Mouse (Mus musculus): Measurements from ENCODE around the gene Camk2n2. TPM values are rescaled to one million over a fixed set of nuclear protein-coding genes. Genes with fewer than 3 reads are reported as not detected.
"Not testable (repeated sequence)": the region's sequence is repeated elsewhere in the genome, so short reads cannot be mapped to it uniquely, and the experiment has no call there.

Gene Camk2n2
- polyA plus RNA-seq (2014; fragmentation: Nextera tagmentation; extraction: Ambion mirVana) = 5.0 and 5.3 TPM in 2 replicates

GRCm38 (mm10) chr16:20621191-20621990 is at the start of gene Camk2n2:
Gene Camk2n2, minus strand, starts transcription at chr16:20621287.
- H3K4me3 ChIP-seq (ENCODE audit: low read depth, low read length) = peak within 1 kb of the TSS; percentile 76
- peak within 1 kb of the TSS; percentile 91 for H3K9ac ChIP-seq (ENCODE audit: low read length)
- no peaks in the 10 kb centered on the region for H3K36me3 ChIP-seq (ENCODE audit: control insufficient read depth, insufficient read depth, low read length)
- under 1% methylated on average over 82 of the region's 92 CpGs for WGBS
- H3K27ac ChIP-seq (ENCODE audit: low read depth, low read length) = peak within 1 kb of the TSS; percentile 87
- DNase-seq (ENCODE audit: low spot score) (peak; percentile 84), ATAC-seq (replicated peaks; ENCODE audit: low FRiP score) (peak; percentile 72)
- H3K9me3 ChIP-seq (ENCODE audit: control insufficient read depth, low read length) = no peaks in the 10 kb centered on the region
- peaks cover 7% of the 10 kb centered on the region for H3K4me1 ChIP-seq (replicated peaks; ENCODE audit: control insufficient read depth, insufficient read depth, low read length)
- peak within 1 kb of the TSS; percentile 94 for H3K4me2 ChIP-seq (ENCODE audit: low read depth, low read length, severe bottlenecking)
- peaks cover 6% of the 10 kb centered on the region; the same call in 1 of the 2 replicates for H3K27me3 ChIP-seq (ENCODE audit: control insufficient read depth, insufficient read depth, low read length)

- Histone ChIP-seq H3K9me3 (ENCODE audit: control insufficient read depth, low read length) (no peaks in the 10 kb centered on the region), H3K9ac (ENCODE audit: low read length) (no peak overlapping the region), H3K36me3 (ENCODE audit: control insufficient read depth, insufficient read depth, low read length) (no peaks in the 10 kb centered on the region), H3K4me2 (ENCODE audit: low read depth, low read length, severe bottlenecking) (no peak overlapping the region), H3K4me1 (replicated peaks; ENCODE audit: control insufficient read depth, insufficient read depth, low read length) (peaks cover 8% of the 10 kb centered on the region), H3K4me3 (ENCODE audit: low read depth, low read length) (no peak overlapping the region), H3K27ac (ENCODE audit: low read depth, low read length) (no peak overlapping the region), H3K27me3 (ENCODE audit: control insufficient read depth, insufficient read depth, low read length) (no peaks in the 10 kb centered on the region)
- DNase-seq (ENCODE audit: low spot score) = no peak
- no peak for ATAC-seq (replicated peaks; ENCODE audit: low FRiP score)
- WGBS = 86% methylated on average over 3 of the region's 3 CpGs
Measured at GRCm38 (mm10) chr16:20670291-20670690, 49.2 kb upstream of the Camk2n2 start.

- H3K4me2 ChIP-seq (ENCODE audit: low read depth, low read length, severe bottlenecking); H3K27me3 ChIP-seq (ENCODE audit: control insufficient read depth, insufficient read depth, low read length); H3K4me3 ChIP-seq (ENCODE audit: low read depth, low read length); H3K4me1 ChIP-seq (replicated peaks; ENCODE audit: control insufficient read depth, insufficient read depth, low read length); H3K9me3 ChIP-seq (ENCODE audit: control insufficient read depth, low read length); H3K27ac ChIP-seq (ENCODE audit: low read depth, low read length); DNase-seq (ENCODE audit: low spot score); H3K36me3 ChIP-seq (ENCODE audit: control insufficient read depth, insufficient read depth, low read length); ATAC-seq (replicated peaks; ENCODE audit: low FRiP score); H3K9ac ChIP-seq (ENCODE audit: low read length): not testable (repeated sequence)
- WGBS = 86% methylated on average over 3 of the region's 6 CpGs
Measured at GRCm38 (mm10) chr16:20668013-20668412, 46.9 kb upstream of the Camk2n2 start, which contains the start of gene Eif4g1. Gene Eif4g1, plus strand, starts transcription at chr16:20668313.

GRCm38 (mm10) chr16:20657661-20658060 is 36.6 kb upstream of the Camk2n2 start:
- 98% methylated on average over 4 of the region's 4 CpGs for WGBS
- H3K4me3 ChIP-seq (ENCODE audit: low read depth, low read length) = no peak overlapping the region

GRCm38 (mm10) chr16:20653315-20653714 is 32.2 kb upstream of the Camk2n2 start:
- no peak overlapping the region for H3K9ac ChIP-seq (ENCODE audit: low read length)
- H3K4me3 ChIP-seq (ENCODE audit: low read depth, low read length) = no peak overlapping the region
- ATAC-seq (replicated peaks; ENCODE audit: low FRiP score) (no peak), DNase-seq (ENCODE audit: low spot score) (no peak)
- H3K27ac ChIP-seq (ENCODE audit: low read depth, low read length) = no peak overlapping the region
- 45% methylated on average over 2 of the region's 2 CpGs for WGBS
- no peaks in the 10 kb centered on the region for H3K9me3 ChIP-seq (ENCODE audit: control insufficient read depth, low read length)
- no peaks in the 10 kb centered on the region for H3K27me3 ChIP-seq (ENCODE audit: control insufficient read depth, insufficient read depth, low read length)
- H3K4me1 ChIP-seq (replicated peaks; ENCODE audit: control insufficient read depth, insufficient read depth, low read length) = peaks cover 2% of the 10 kb centered on the region; the same call in 1 of the 2 replicates
- H3K36me3 ChIP-seq (ENCODE audit: control insufficient read depth, insufficient read depth, low read length) = peaks cover 13% of the 10 kb centered on the region; the same call in 1 of the 2 replicates
- H3K4me2 ChIP-seq (ENCODE audit: low read depth, low read length, severe bottlenecking) = no peak overlapping the region

More at GRCm38 (mm10) chr16:20657661-20658060, 36.6 kb upstream of the Camk2n2 start:
- no peak for DNase-seq (ENCODE audit: low spot score)
- H3K4me1 ChIP-seq (replicated peaks; ENCODE audit: control insufficient read depth, insufficient read depth, low read length) = no peaks in the 10 kb centered on the region; the same call in 1 of the 2 replicates
- ATAC-seq (replicated peaks; ENCODE audit: low FRiP score) = no peak
- no peak overlapping the region for H3K9ac ChIP-seq (ENCODE audit: low read length)
- H3K36me3 ChIP-seq (ENCODE audit: control insufficient read depth, insufficient read depth, low read length) = peaks cover 26% of the 10 kb centered on the region
- H3K4me2 ChIP-seq (ENCODE audit: low read depth, low read length, severe bottlenecking) = no peak overlapping the region
- no peaks in the 10 kb centered on the region for H3K27me3 ChIP-seq (ENCODE audit: control insufficient read depth, insufficient read depth, low read length)
- no peaks in the 10 kb centered on the region for H3K9me3 ChIP-seq (ENCODE audit: control insufficient read depth, low read length)
- H3K27ac ChIP-seq (ENCODE audit: low read depth, low read length) = no peak overlapping the region

- H3K27ac ChIP-seq (ENCODE audit: low read depth, low read length) = 0 out of 2 replicates have a peak overlapping the region, but pooled peaks have one; percentile 12
- H3K9ac ChIP-seq (ENCODE audit: low read length) = peak overlapping the region; percentile 86
- 12% methylated on average over 12 of the region's 12 CpGs for WGBS
- no peaks in the 10 kb centered on the region for H3K9me3 ChIP-seq (ENCODE audit: control insufficient read depth, low read length)
- H3K4me1 ChIP-seq (replicated peaks; ENCODE audit: control insufficient read depth, insufficient read depth, low read length) = peaks cover 2% of the 10 kb centered on the region; the same call in 1 of the 2 replicates
- ATAC-seq (replicated peaks; ENCODE audit: low FRiP score) = no peak
- peak overlapping the region; percentile 89 for H3K4me3 ChIP-seq (ENCODE audit: low read depth, low read length)
- no peaks in the 10 kb centered on the region for H3K27me3 ChIP-seq (ENCODE audit: control insufficient read depth, insufficient read depth, low read length)
- DNase-seq (ENCODE audit: low spot score) = no peak
- H3K36me3 ChIP-seq (ENCODE audit: control insufficient read depth, insufficient read depth, low read length) = peaks cover 9% of the 10 kb centered on the region; the same call in 1 of the 2 replicates
- peak overlapping the region; percentile 96 for H3K4me2 ChIP-seq (ENCODE audit: low read depth, low read length, severe bottlenecking)
Measured at GRCm38 (mm10) chr16:20651947-20652310, 30.8 kb upstream of the Camk2n2 start.

GRCm38 (mm10) chr16:20651076-20651946 is 30.2 kb upstream of the Camk2n2 start, which contains the start of gene Psmd2:
Gene Psmd2, plus strand, starts transcription at chr16:20651652.
- Histone ChIP-seq H3K36me3 (ENCODE audit: control insufficient read depth, insufficient read depth, low read length) (peaks cover 9% of the 10 kb centered on the region; the same call in 1 of the 2 replicates), H3K4me2 (ENCODE audit: low read depth, low read length, severe bottlenecking) (peak within 1 kb of the TSS; percentile 96), H3K9ac (ENCODE audit: low read length) (peak within 1 kb of the TSS; percentile 86), H3K27ac (ENCODE audit: low read depth, low read length) (peak within 1 kb of the TSS; percentile 68; the same call in 1 of the 2 replicates), H3K4me3 (ENCODE audit: low read depth, low read length) (peak within 1 kb of the TSS; percentile 89), H3K4me1 (replicated peaks; ENCODE audit: control insufficient read depth, insufficient read depth, low read length) (peaks cover 2% of the 10 kb centered on the region; the same call in 1 of the 2 replicates), H3K27me3 (ENCODE audit: control insufficient read depth, insufficient read depth, low read length) (no peaks in the 10 kb centered on the region), H3K9me3 (ENCODE audit: control insufficient read depth, low read length) (no peaks in the 10 kb centered on the region)
- DNase-seq (ENCODE audit: low spot score) = peak; percentile 98
- 2% methylated on average over 45 of the region's 46 CpGs for WGBS
- ATAC-seq (replicated peaks; ENCODE audit: low FRiP score) = peak; percentile 96

- WGBS = 81% methylated on average over 7 of the region's 7 CpGs
- H3K9ac ChIP-seq (ENCODE audit: low read length) = no peak overlapping the region
- no peak overlapping the region for H3K27ac ChIP-seq (ENCODE audit: low read depth, low read length)
- no peak overlapping the region for H3K4me2 ChIP-seq (ENCODE audit: low read depth, low read length, severe bottlenecking)
- 0 out of 2 replicates have a peak, but pooled peaks cover 2% of the 10 kb centered on the region for H3K4me1 ChIP-seq (replicated peaks; ENCODE audit: control insufficient read depth, insufficient read depth, low read length)
- ATAC-seq (replicated peaks; ENCODE audit: low FRiP score) (no peak), DNase-seq (ENCODE audit: low spot score) (no peak)
- H3K36me3 ChIP-seq (ENCODE audit: control insufficient read depth, insufficient read depth, low read length) = no peaks in the 10 kb centered on the region
- no peaks in the 10 kb centered on the region for H3K27me3 ChIP-seq (ENCODE audit: control insufficient read depth, insufficient read depth, low read length)
- H3K9me3 ChIP-seq (ENCODE audit: control insufficient read depth, low read length) = no peaks in the 10 kb centered on the region
- no peak overlapping the region for H3K4me3 ChIP-seq (ENCODE audit: low read depth, low read length)
Measured at GRCm38 (mm10) chr16:20643911-20644310, 22.8 kb upstream of the Camk2n2 start.

Data from forebrain, embryonic 11.5 days (tissue).